Mouse (Mus musculus): Measurements from ENCODE around the gene Lin7b. TPM values are rescaled to one million over a fixed set of nuclear protein-coding genes. Genes with fewer than 3 reads are reported as not detected.

Gene Lin7b
- total RNA-seq, 2 experiments from 2014 or later: 0.49 to 1.6 TPM

GRCm38 (mm10) chr7:45332685-45333425, 37.5 kb downstream of the Lin7b start:
- intact Hi-C loops (cut with DNase I; ENCODE audit: low total_unique reads): no loop called here

GRCm38 (mm10) chr7:45331502-45331901, 38.9 kb downstream of the Lin7b start:
- intact Hi-C loops (cut with DNase I; ENCODE audit: low total_unique reads): no loop called here
- DNase-seq: no peak

More at GRCm38 (mm10) chr7:45332685-45333425, 37.5 kb downstream of the Lin7b start:
- DNase-seq: peak; percentile 52

- intact Hi-C loops (cut with DNase I; ENCODE audit: low total_unique reads): no loop called here
- no peak for DNase-seq
These were observed 41.4 kb downstream of the Lin7b start for GRCm38 (mm10) chr7:45328841-45329475.

- intact Hi-C loops (cut with DNase I; ENCODE audit: low total_unique reads): no loop called here
- no peak for DNase-seq
These were observed 44.6 kb downstream of the Lin7b start for GRCm38 (mm10) chr7:45325800-45326199.

GRCm38 (mm10) chr7:45323069-45323468, 47.3 kb downstream of the Lin7b start:
- intact Hi-C loops (cut with DNase I; ENCODE audit: low total_unique reads): no loop called here
- no peak for DNase-seq

GRCm38 (mm10) chr7:45322245-45322644, 48.1 kb downstream of the Lin7b start:
- intact Hi-C loops (cut with DNase I; ENCODE audit: low total_unique reads): no loop called here
- no peak for DNase-seq

Other genes starting within 250 kb of the Lin7b start
- gene Rps11, start 246.1 kb downstream of the Lin7b start, total RNA-seq (2021): 100 to 1,000 TPM; 599 to 696 TPM
- gene Rpl13a, start 241.8 kb downstream of the Lin7b start, total RNA-seq (2021): 100 to 1,000 TPM; 742 to 866 TPM
- gene Gm45713, start 234.4 kb downstream of the Lin7b start, total RNA-seq (2021): not detected
- 1 to 10 TPM; 1.9 to 2.5 TPM for gene Flt3l, start 234.2 kb downstream of the Lin7b start, total RNA-seq (2021)
- gene Pih1d1, start 216.3 kb downstream of the Lin7b start, total RNA-seq (2021): 10 to 100 TPM; 40.0 to 42.4 TPM
- gene Aldh16a1, start 216.0 kb downstream of the Lin7b start, total RNA-seq (2021): 10 to 100 TPM; 21.4 to 23.2 TPM
- gene Slc17a7, start 206.6 kb downstream of the Lin7b start, total RNA-seq (2021): 1 to 10 TPM; 3.6 to 4.3 TPM
- gene Gfy, start 191.0 kb downstream of the Lin7b start, total RNA-seq (2021): under 1 TPM; 0.16 to 0.23 TPM
- gene Pth2, start 189.6 kb downstream of the Lin7b start, total RNA-seq (2021): not detected
- gene Ccdc155, start 165.7 kb downstream of the Lin7b start, total RNA-seq (2021): 1 to 10 TPM; 2.1 to 2.6 TPM
- gene Dkkl1, start 158.4 kb downstream of the Lin7b start, total RNA-seq (2021): not detected
- 10 to 100 TPM in 1 of 2 experiments, 1 to 10 TPM in 1; 7.1 to 10.9 TPM for gene Tead2, start 154.8 kb downstream of the Lin7b start, total RNA-seq (2021)
- 1 to 10 TPM; 1.4 to 1.5 TPM for gene Cd37, start 131.5 kb downstream of the Lin7b start, total RNA-seq (2021)
- gene Slc6a16, start 129.5 kb downstream of the Lin7b start, total RNA-seq (2021): not detected
- not detected for gene Slc6a21, start 93.1 kb downstream of the Lin7b start, total RNA-seq (2021)
- gene Trpm4, start 36.8 kb downstream of the Lin7b start, total RNA-seq (2021): 10 to 100 TPM; 23.5 to 24.5 TPM
- 100 to 1,000 TPM; 711 to 744 TPM for gene Hrc, start 35.3 kb downstream of the Lin7b start, total RNA-seq (2021)
- gene Ppfia3, start 3.6 kb downstream of the Lin7b start, total RNA-seq (2021): under 1 TPM; 0.69 to 0.78 TPM
- 10 to 100 TPM; 90.1 to 93.1 TPM for gene Snrnp70, start 25.2 kb upstream of the Lin7b start, total RNA-seq (2021)
- gene Kcna7, start 35.1 kb upstream of the Lin7b start, total RNA-seq (2021): 10 to 100 TPM; 39.6 to 44.1 TPM
- gene Ntf5, start 43.1 kb upstream of the Lin7b start, total RNA-seq (2021): 1 to 10 TPM; 2.3 to 2.6 TPM
- under 1 TPM in 1 of 2 experiments, not detected in 1; 0.35 TPM for gene Lhb, start 50.2 kb upstream of the Lin7b start, total RNA-seq (2021)
- gene Gys1, start 64.3 kb upstream of the Lin7b start, total RNA-seq (2021): 100 to 1,000 TPM; 167 to 213 TPM
- 10 to 100 TPM; 20.3 to 23.7 TPM for gene Ruvbl2, start 67.5 kb upstream of the Lin7b start, total RNA-seq (2021)
- 100 to 1,000 TPM; 119 to 132 TPM for gene Ftl1, start 89.3 kb upstream of the Lin7b start, total RNA-seq (2021)
- 10 to 100 TPM; 20.1 to 22.4 TPM for gene Bax, start 96.3 kb upstream of the Lin7b start, total RNA-seq (2021)
- gene Tulp2, start 111.3 kb upstream of the Lin7b start, total RNA-seq (2021): not detected
- 1 to 10 TPM; 6.0 to 6.2 TPM for gene Gm45808, start 116.2 kb upstream of the Lin7b start, total RNA-seq (2021)
- gene Dhdh, start 118.2 kb upstream of the Lin7b start, total RNA-seq (2021): 10 to 100 TPM in 1 of 2 experiments, 1 to 10 TPM in 1; 9.4 to 10.5 TPM
- 100 to 1,000 TPM; 100 TPM for gene Nucb1, start 139.8 kb upstream of the Lin7b start, total RNA-seq (2021)
- gene Ppp1r15a, start 155.7 kb upstream of the Lin7b start, total RNA-seq (2021): 10 to 100 TPM; 13.1 to 18.4 TPM
- gene Plekha4, start 155.7 kb upstream of the Lin7b start, total RNA-seq (2021): 10 to 100 TPM in 1 of 2 experiments, 1 to 10 TPM in 1; 6.8 to 14.8 TPM
- 1 to 10 TPM; 1.7 to 2.3 TPM for gene Hsd17b14, start 184.3 kb upstream of the Lin7b start, total RNA-seq (2021)
- 10 to 100 TPM; 37.2 to 37.8 TPM for gene Bcat2, start 199.6 kb upstream of the Lin7b start, total RNA-seq (2021)
- gene Fgf21, start 244.9 kb upstream of the Lin7b start, total RNA-seq (2021): not detected
- under 1 TPM in 1 of 2 experiments, not detected in 1; 0.11 TPM for gene Fut1, start 246.7 kb upstream of the Lin7b start, total RNA-seq (2021)